Mouse (Mus musculus) heart, embryonic 13.5 days (tissue): ENCODE measurements around the gene Mip. TPM values are rescaled to one million over a fixed set of nuclear protein-coding genes. Genes with fewer than 3 reads are reported as not detected.
A peak's percentile ranks its signal among the peaks of the same experiment; 100 is the strongest.
"Not testable (repeated sequence)": the region's sequence is repeated elsewhere in the genome, so short reads cannot be mapped to it uniquely, and the experiment has no call there.

Experiments used
- ATAC-seq: fragments of 200-750 bp; cut with Nextera tagmentation; 2 replicates; pipeline ENCODE4 v1.8.0; 2017; ENCODE audit warnings: moderate TSS enrichment; ENCODE audit not compliant: insufficient number of reproducible peaks, low FRiP score, low TSS enrichment; ENCODE audit errors: extremely low read depth
- H3K27ac ChIP-seq: fragments of 300-500 bp; sonication (generic); replicated peaks from 2 replicates; pipeline ENCODE4 v1.5.1; 2015; ENCODE audit warnings: moderate library complexity, mild to moderate bottlenecking, inconsistent platforms
- H3K27me3 ChIP-seq: fragments of 300-500 bp; sonication (generic); replicated peaks from 2 replicates; pipeline ENCODE4 v1.6.1; 2015; ENCODE audit warnings: mild to moderate bottlenecking, inconsistent platforms
- H3K36me3 ChIP-seq: fragments of 300-500 bp; sonication (generic); 2 replicates; pipeline ENCODE4 v1.6.1; 2015; ENCODE audit warnings: mild to moderate bottlenecking, inconsistent platforms
- H3K4me1 ChIP-seq: fragments of 300-500 bp; sonication (generic); 2 replicates; pipeline ENCODE4 v1.6.1; 2015; ENCODE audit warnings: inconsistent platforms
- H3K4me2 ChIP-seq: fragments of 300-500 bp; sonication (generic); 2 replicates; pipeline ENCODE4 v1.6.1; 2015; ENCODE audit warnings: inconsistent platforms, mild to moderate bottlenecking, moderate library complexity
- H3K4me3 ChIP-seq: fragments of 300-500 bp; sonication (generic); 2 replicates; pipeline ENCODE4 v1.5.1; 2015; ENCODE audit warnings: moderate library complexity, mild to moderate bottlenecking, inconsistent platforms
- H3K9ac ChIP-seq: fragments of 300-500 bp; sonication (generic); 2 replicates; pipeline ENCODE4 v1.6.1; 2015; ENCODE audit warnings: inconsistent platforms, mild to moderate bottlenecking, moderate library complexity
- H3K9me3 ChIP-seq: fragments of 300-500 bp; sonication (generic); 2 replicates; pipeline ENCODE4 v1.6.1; 2016; ENCODE audit warnings: inconsistent platforms
- WGBS: fragments of 180-500 bp; shearing (Covaris S2); methylation state at CpG from one replicate; pipeline ENCODE4 v1.1.7; 2015; ENCODE audit warnings: mixed read lengths; 5-methylcytosine and 5-hydroxymethylcytosine counted together
- polyA plus RNA-seq: library from polyadenylated mRNA; unstranded; fragments of >200 nt; fragmentation: Nextera tagmentation; extraction: Ambion mirVana; gene quantifications from 2 replicates; pipeline ENCODE4 v1.2.1, GENCODE M21; 2015

The Mip gene
- polyA plus RNA-seq, 1 experiment from 2014 or later: not detected

- ATAC-seq: no peak
- 79% methylated on average over 4 of the region's 4 CpGs for WGBS
These were observed 28.1 kb downstream of the Mip start, which contains the start of gene Apon for GRCm38 (mm10) chr10:128253677-128254255. Gene Apon (plus strand): TSS chr10:128254096.

DNA sequence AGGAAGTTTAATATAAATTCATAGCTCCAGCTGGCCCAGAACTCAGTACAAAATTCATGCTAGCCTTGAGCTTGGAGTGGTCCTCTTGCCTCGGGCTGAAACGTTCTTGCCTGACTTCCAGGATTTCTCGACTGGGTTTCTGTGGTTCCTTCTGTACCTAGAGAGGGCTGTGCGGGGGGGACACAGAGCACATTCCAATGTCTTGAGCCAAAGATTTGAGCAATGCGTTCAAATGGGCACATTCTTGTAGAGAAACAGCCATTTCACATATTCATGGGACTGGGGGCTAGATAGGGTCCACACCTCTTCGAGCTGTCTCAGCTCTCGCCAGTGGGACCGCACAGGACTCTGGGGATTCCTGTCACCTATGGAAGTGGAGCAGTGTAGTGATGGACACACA, 30.3 kb downstream of the Mip start:
- no peak overlapping the region for H3K4me3 ChIP-seq
- no peak for ATAC-seq
- H3K9ac ChIP-seq: no peak overlapping the region
- H3K27ac ChIP-seq: no peak overlapping the region
- H3K4me2 ChIP-seq: no peak overlapping the region
- no peaks in the 10 kb centered on the region for H3K9me3 ChIP-seq
- no peaks in the 10 kb centered on the region for H3K4me1 ChIP-seq
- H3K36me3 ChIP-seq: peaks cover 26% of the 10 kb centered on the region
- H3K27me3 ChIP-seq: no peaks in the 10 kb centered on the region
- 77% methylated on average over 8 of the region's 8 CpGs for WGBS

More at GRCm38 (mm10) chr10:128253677-128254255, 28.1 kb downstream of the Mip start, which contains the start of gene Apon:
- H3K27me3 ChIP-seq: no peaks in the 10 kb centered on the region
- peaks cover 47% of the 10 kb centered on the region for H3K36me3 ChIP-seq
- no peak within 1 kb of the TSS for H3K4me2 ChIP-seq
- no peak within 1 kb of the TSS for H3K9ac ChIP-seq
- no peak within 1 kb of the TSS for H3K4me3 ChIP-seq
- H3K9me3 ChIP-seq: no peaks in the 10 kb centered on the region
- H3K27ac ChIP-seq: no peak within 1 kb of the TSS
- H3K4me1 ChIP-seq: no peaks in the 10 kb centered on the region

DNA sequence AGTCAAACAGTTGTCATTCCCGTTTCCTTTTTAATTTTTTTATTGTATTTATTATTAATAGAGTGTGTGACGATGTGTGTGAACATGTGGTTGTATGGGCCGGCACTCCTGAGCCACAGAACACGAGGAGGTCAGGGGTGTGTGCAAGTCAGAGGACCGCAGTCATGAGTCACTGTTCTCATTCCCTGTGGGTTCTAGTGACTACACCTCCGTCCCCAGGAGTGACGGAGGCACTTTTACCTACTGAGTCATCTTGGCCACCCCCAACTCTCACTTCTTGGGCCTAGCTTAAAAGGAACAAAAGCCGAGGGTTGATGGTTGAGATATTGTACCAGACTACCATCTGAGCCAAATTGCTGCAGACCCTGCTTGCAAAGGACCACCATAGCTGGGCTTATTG, 30.7 kb downstream of the Mip start:
- Histone ChIP-seq H3K4me3 (no peak overlapping the region), H3K27me3 (no peaks in the 10 kb centered on the region), H3K4me1 (no peaks in the 10 kb centered on the region), H3K36me3 (peaks cover 22% of the 10 kb centered on the region), H3K27ac (no peak overlapping the region), H3K4me2 (no peak overlapping the region), H3K9ac (no peak overlapping the region), H3K9me3 (no peaks in the 10 kb centered on the region)
- ATAC-seq: no peak
- 82% methylated on average over 8 of the region's 8 CpGs for WGBS

- no peak overlapping the region for H3K27ac ChIP-seq
- ATAC-seq: no peak
These were observed 33.3 kb downstream of the Mip start for GRCm38 (mm10) chr10:128258953-128259352.

DNA sequence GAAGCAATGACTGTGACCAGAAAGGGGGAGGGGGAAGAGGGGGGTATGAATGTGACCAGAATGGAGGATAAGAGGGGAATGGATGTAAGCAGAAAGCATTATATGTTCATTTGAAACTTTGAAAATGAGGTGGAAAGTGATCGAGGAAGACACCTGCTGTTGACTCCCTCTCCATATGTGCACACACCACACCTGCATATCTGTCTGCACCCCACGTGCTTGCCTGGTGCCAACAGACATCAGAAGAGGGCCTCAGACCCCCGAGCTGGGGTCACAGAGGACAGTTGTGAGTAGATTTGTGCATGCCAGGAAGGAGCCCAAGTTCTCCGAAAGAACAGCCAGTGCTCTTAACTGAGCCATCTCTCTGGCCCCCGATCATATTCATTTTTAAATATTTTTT, 34.3 kb downstream of the Mip start:
- no peaks in the 10 kb centered on the region for H3K36me3 ChIP-seq
- no peaks in the 10 kb centered on the region for H3K27me3 ChIP-seq
- no peak for ATAC-seq
- no peak overlapping the region for H3K27ac ChIP-seq
- H3K9ac ChIP-seq: no peak overlapping the region
- H3K9me3 ChIP-seq: no peaks in the 10 kb centered on the region
- 81% methylated on average over 5 of the region's 5 CpGs for WGBS
- H3K4me3 ChIP-seq: no peak overlapping the region
- H3K4me2 ChIP-seq: no peak overlapping the region
- H3K4me1 ChIP-seq: no peaks in the 10 kb centered on the region

More at GRCm38 (mm10) chr10:128258953-128259352, 33.3 kb downstream of the Mip start:
- Histone ChIP-seq H3K36me3 (no peaks in the 10 kb centered on the region), H3K4me1 (no peaks in the 10 kb centered on the region), H3K4me2 (no peak overlapping the region), H3K9me3 (no peaks in the 10 kb centered on the region), H3K9ac (no peak overlapping the region), H3K27me3 (no peaks in the 10 kb centered on the region), H3K4me3 (no peak overlapping the region)
- WGBS: 78% methylated on average over 4 of the region's 4 CpGs

DNA sequence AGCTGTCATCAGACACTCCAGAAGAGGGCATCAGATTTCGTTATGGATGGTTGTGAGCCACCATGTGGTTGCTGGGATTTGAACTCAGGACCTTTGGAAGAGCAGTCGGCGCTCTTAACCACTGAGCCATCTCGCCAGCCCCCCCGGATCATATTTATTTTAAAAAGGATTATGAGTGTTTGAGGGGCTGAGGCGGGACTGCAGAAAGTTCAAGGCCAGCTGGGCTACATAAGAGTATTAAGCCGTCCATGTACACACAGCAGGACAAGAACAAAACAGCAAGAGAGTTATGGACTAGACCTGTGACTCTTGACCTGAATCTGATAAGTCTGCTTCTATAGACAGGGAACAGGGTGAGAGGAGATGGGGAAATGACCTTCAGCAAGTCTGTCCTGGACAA, 34.7 kb downstream of the Mip start:
- H3K4me1 ChIP-seq, H3K27me3 ChIP-seq, H3K27ac ChIP-seq, H3K9me3 ChIP-seq, H3K36me3 ChIP-seq, H3K9ac ChIP-seq, H3K4me3 ChIP-seq, H3K4me2 ChIP-seq, ATAC-seq: not testable (repeated sequence)
- WGBS: 79% methylated on average over 7 of the region's 7 CpGs

DNA sequence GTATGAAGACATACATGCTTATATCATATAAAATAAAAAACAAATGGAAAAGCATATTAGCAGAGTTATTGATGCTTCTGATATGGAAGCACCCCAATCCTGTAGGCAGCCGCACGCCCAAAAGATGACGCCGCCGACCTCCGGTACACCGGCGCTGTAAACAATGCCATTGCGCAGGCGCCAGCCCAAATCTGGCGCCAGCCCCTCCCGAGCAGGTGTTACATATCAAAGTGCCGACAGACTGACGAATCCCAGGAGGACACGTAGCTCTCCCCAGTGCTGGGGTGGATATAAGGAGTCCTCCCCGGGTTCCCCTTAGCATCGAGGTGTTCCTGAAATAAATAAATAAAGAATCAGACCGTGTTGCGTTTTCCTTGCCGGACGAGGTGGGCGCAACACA, 36.7 kb downstream of the Mip start:
- Histone ChIP-seq H3K36me3 (no peaks in the 10 kb centered on the region), H3K4me1 (no peaks in the 10 kb centered on the region), H3K27me3 (no peaks in the 10 kb centered on the region), H3K4me2 (peak overlapping the region; percentile 31), H3K4me3 (peak overlapping the region; percentile 20), H3K27ac (no peak overlapping the region), H3K9ac (no peak overlapping the region), H3K9me3 (no peaks in the 10 kb centered on the region)
- ATAC-seq: no peak
- WGBS: 46% methylated on average over 22 of the region's 22 CpGs

- H3K4me3 ChIP-seq: no peak overlapping the region
- H3K9ac ChIP-seq: no peak overlapping the region
- ATAC-seq: no peak
- H3K27ac ChIP-seq: no peak overlapping the region
- no peak overlapping the region for H3K4me2 ChIP-seq
- H3K36me3 ChIP-seq: no peaks in the 10 kb centered on the region
- 73% methylated on average over 6 of the region's 6 CpGs for WGBS
- no peaks in the 10 kb centered on the region for H3K9me3 ChIP-seq
- no peaks in the 10 kb centered on the region for H3K27me3 ChIP-seq
- no peaks in the 10 kb centered on the region for H3K4me1 ChIP-seq
These were observed 38.0 kb downstream of the Mip start for GRCm38 (mm10) chr10:128263393-128264310.

GRCm38 (mm10) chr10:128268371-128268770, 42.7 kb downstream of the Mip start, which contains the start of gene Apof:
Gene Apof (plus strand): TSS chr10:128268671.
- 60% methylated on average over 6 of the region's 6 CpGs for WGBS

GRCm38 (mm10) chr10:128269206-128269910, 43.7 kb downstream of the Mip start:
- H3K27me3 ChIP-seq: no peaks in the 10 kb centered on the region
- no peaks in the 10 kb centered on the region for H3K36me3 ChIP-seq
- no peak for ATAC-seq
- H3K9me3 ChIP-seq: no peaks in the 10 kb centered on the region
- H3K4me2 ChIP-seq: peak overlapping the region; percentile 76
- WGBS: 88% methylated on average over 16 of the region's 16 CpGs
- peak overlapping the region; percentile 91 for H3K4me3 ChIP-seq
- H3K4me1 ChIP-seq: peaks cover 13% of the 10 kb centered on the region
- H3K9ac ChIP-seq: no peak overlapping the region
- H3K27ac ChIP-seq: no peak overlapping the region

More at GRCm38 (mm10) chr10:128268371-128268770, 42.7 kb downstream of the Mip start, which contains the start of gene Apof:
- Histone ChIP-seq H3K36me3 (no peaks in the 10 kb centered on the region), H3K9ac (no peak within 1 kb of the TSS), H3K27ac (no peak within 1 kb of the TSS), H3K4me2 (no peak within 1 kb of the TSS), H3K4me1 (peaks cover 13% of the 10 kb centered on the region), H3K4me3 (no peak within 1 kb of the TSS), H3K27me3 (no peaks in the 10 kb centered on the region), H3K9me3 (no peaks in the 10 kb centered on the region)
- no peak for ATAC-seq

- no peaks in the 10 kb centered on the region for H3K36me3 ChIP-seq
- peak within 1 kb of the TSS; percentile 91 for H3K4me3 ChIP-seq
These were observed 44.7 kb downstream of the Mip start, which contains the start of gene Stat2 for GRCm38 (mm10) chr10:128270287-128270841. Gene Stat2 (plus strand): TSS chr10:128270559.

More at GRCm38 (mm10) chr10:128270287-128270841, 44.7 kb downstream of the Mip start, which contains the start of gene Stat2:
- no peaks in the 10 kb centered on the region for H3K27me3 ChIP-seq
- no peaks in the 10 kb centered on the region for H3K9me3 ChIP-seq
- peak within 1 kb of the TSS; percentile 84 for H3K27ac ChIP-seq
- under 1% methylated on average over 43 of the region's 43 CpGs for WGBS
- peak within 1 kb of the TSS; percentile 76 for H3K4me2 ChIP-seq
- H3K9ac ChIP-seq: peak within 1 kb of the TSS; percentile 89
- peak; percentile 98 for ATAC-seq
- peaks cover 13% of the 10 kb centered on the region for H3K4me1 ChIP-seq
